Mouse (Mus musculus) urinary bladder, postnatal 14 days (tissue): ENCODE measurements around the gene Ccnt1.
"Not testable (repeated sequence)": the region's sequence is repeated elsewhere in the genome, so short reads cannot be mapped to it uniquely, and the experiment has no call there.

Experiments used
- DNase-seq: peaks from one replicate; pipeline ENCODE4 v3.0.0; 2021; ENCODE audit warnings: low spot score

The Ccnt1 gene

GRCm38 (mm10) chr15:98595049-98595448 lies 24.3 kb upstream of the Ccnt1 start:
- no peak for DNase-seq

GRCm38 (mm10) chr15:98594193-98594592 lies 23.5 kb upstream of the Ccnt1 start:
- no peak for DNase-seq

- no peak for DNase-seq
Observed at GRCm38 (mm10) chr15:98591396-98591795, 20.7 kb upstream of the Ccnt1 start.

GRCm38 (mm10) chr15:98589640-98590336 lies 19.1 kb upstream of the Ccnt1 start:
- DNase-seq, result no peak

GRCm38 (mm10) chr15:98587751-98588150 lies 17.0 kb upstream of the Ccnt1 start:
- no peak for DNase-seq

- not testable (repeated sequence) for DNase-seq
Observed at GRCm38 (mm10) chr15:98586141-98586540, 15.4 kb upstream of the Ccnt1 start.

- DNase-seq, result no peak
Observed at GRCm38 (mm10) chr15:98585421-98585820, 14.7 kb upstream of the Ccnt1 start.

- no peak for DNase-seq
Observed at GRCm38 (mm10) chr15:98582996-98583395, 12.3 kb upstream of the Ccnt1 start.

- DNase-seq, result no peak
Observed at GRCm38 (mm10) chr15:98582410-98582809, 11.7 kb upstream of the Ccnt1 start.

GRCm38 (mm10) chr15:98579795-98580464 lies 9.2 kb upstream of the Ccnt1 start:
- peak; percentile 81 for DNase-seq

GRCm38 (mm10) chr15:98579310-98579709 lies 8.6 kb upstream of the Ccnt1 start:
- DNase-seq, result no peak

GRCm38 (mm10) chr15:98573293-98573692 lies 2.6 kb upstream of the Ccnt1 start:
- DNase-seq, result no peak

- DNase-seq, result no peak
Observed at GRCm38 (mm10) chr15:98569795-98570365, 843 bp downstream of the Ccnt1 start.

- DNase-seq, result no peak
Observed at GRCm38 (mm10) chr15:98569216-98569615, 1.5 kb downstream of the Ccnt1 start.

GRCm38 (mm10) chr15:98568256-98569033 lies 2.3 kb downstream of the Ccnt1 start:
- DNase-seq, result peak; percentile 31

- peak; percentile 100 for DNase-seq
Observed at GRCm38 (mm10) chr15:98567278-98568134, 3.2 kb downstream of the Ccnt1 start.

- DNase-seq, result no peak
Observed at GRCm38 (mm10) chr15:98566973-98567277, 3.8 kb downstream of the Ccnt1 start.

GRCm38 (mm10) chr15:98557186-98557585 lies 13.5 kb downstream of the Ccnt1 start:
- DNase-seq, result no peak

- DNase-seq, result no peak
Observed at GRCm38 (mm10) chr15:98555881-98556280, 14.8 kb downstream of the Ccnt1 start.

- no peak for DNase-seq
Observed at GRCm38 (mm10) chr15:98552758-98553157, 18.0 kb downstream of the Ccnt1 start.

- no peak for DNase-seq
Observed at GRCm38 (mm10) chr15:98546843-98547242, 23.9 kb downstream of the Ccnt1 start.

GRCm38 (mm10) chr15:98545151-98545550 lies 25.6 kb downstream of the Ccnt1 start:
- DNase-seq, result no peak
